Mouse (Mus musculus): ENCODE results near the gene Vmn2r104. TPM values are rescaled to one million over a fixed set of nuclear protein-coding genes. Genes with fewer than 3 reads are reported as not detected.

Vmn2r104 gene
- not detected in 2 replicates for polyA plus RNA-seq (2012; rRNA removed)

- TF ChIP-seq CTCF (IDR thresholded peaks at IDR 0.05; ENCODE audit: borderline replicate concordance, control insufficient read depth, extremely low read depth, insufficient read depth, low read length, poor library complexity) (no peak), POLR2A (IDR thresholded peaks at IDR 0.05; ENCODE audit: control insufficient read depth, extremely low read depth, insufficient read depth, low read length, poor library complexity) (no peak)
- Histone ChIP-seq H3K36me3 (ENCODE audit: control insufficient read depth, insufficient read depth, low read length) (no peaks in the 10 kb centered on the region), H3K27ac (ENCODE audit: control insufficient read depth, insufficient read depth, low read length) (no peak within 1 kb of the TSS), H3K27me3 (ENCODE audit: control insufficient read depth, insufficient read depth, low read length) (no peaks in the 10 kb centered on the region), H3K4me1 (replicated peaks; ENCODE audit: control insufficient read depth, insufficient read depth, low read length) (no peaks in the 10 kb centered on the region), H3K4me3 (ENCODE audit: control insufficient read depth, insufficient read depth, low read length) (no peak within 1 kb of the TSS)
- WGBS = 91% methylated on average over 1 of the region's 1 CpGs
- no peak for DNase-seq
These were observed at the start of gene Vmn2r104 for GRCm38 (mm10) chr17:20048236-20048635. Gene Vmn2r104, minus strand, starts transcription at chr17:20048336.

DNA sequence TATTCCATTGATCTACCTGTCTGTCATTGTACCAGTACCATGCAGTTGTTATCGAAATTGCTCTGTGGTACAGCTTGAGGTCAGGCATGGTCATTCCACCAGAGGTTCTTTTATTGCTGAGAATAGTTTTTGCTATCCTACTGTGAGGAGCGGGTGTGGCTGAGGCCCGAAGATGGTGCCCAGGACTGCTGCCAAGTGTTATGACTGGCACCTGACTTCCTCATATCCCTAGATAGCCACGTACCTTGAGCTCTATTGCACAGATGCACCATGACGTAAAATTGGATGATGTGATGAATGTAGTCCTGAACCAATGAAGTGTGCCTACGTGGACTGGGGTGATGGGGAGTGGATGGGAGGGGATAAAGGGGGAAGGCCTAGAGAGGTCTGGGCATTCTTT lies 26.0 kb upstream of the Vmn2r104 start:
- H3K27ac ChIP-seq (ENCODE audit: control insufficient read depth, insufficient read depth, low read length) = no peak overlapping the region
- H3K4me1 ChIP-seq (replicated peaks; ENCODE audit: control insufficient read depth, insufficient read depth, low read length) = no peaks in the 10 kb centered on the region
- no peak for DNase-seq
- 87% methylated on average over 6 of the region's 6 CpGs for WGBS
- H3K4me3 ChIP-seq (ENCODE audit: control insufficient read depth, insufficient read depth, low read length) = no peak overlapping the region
- no peak for TF ChIP-seq CTCF (IDR thresholded peaks at IDR 0.05; ENCODE audit: borderline replicate concordance, control insufficient read depth, extremely low read depth, insufficient read depth, low read length, poor library complexity)
- no peak for TF ChIP-seq POLR2A (IDR thresholded peaks at IDR 0.05; ENCODE audit: control insufficient read depth, extremely low read depth, insufficient read depth, low read length, poor library complexity)
- H3K36me3 ChIP-seq (ENCODE audit: control insufficient read depth, insufficient read depth, low read length) = no peaks in the 10 kb centered on the region
- H3K27me3 ChIP-seq (ENCODE audit: control insufficient read depth, insufficient read depth, low read length) = no peaks in the 10 kb centered on the region

DNA sequence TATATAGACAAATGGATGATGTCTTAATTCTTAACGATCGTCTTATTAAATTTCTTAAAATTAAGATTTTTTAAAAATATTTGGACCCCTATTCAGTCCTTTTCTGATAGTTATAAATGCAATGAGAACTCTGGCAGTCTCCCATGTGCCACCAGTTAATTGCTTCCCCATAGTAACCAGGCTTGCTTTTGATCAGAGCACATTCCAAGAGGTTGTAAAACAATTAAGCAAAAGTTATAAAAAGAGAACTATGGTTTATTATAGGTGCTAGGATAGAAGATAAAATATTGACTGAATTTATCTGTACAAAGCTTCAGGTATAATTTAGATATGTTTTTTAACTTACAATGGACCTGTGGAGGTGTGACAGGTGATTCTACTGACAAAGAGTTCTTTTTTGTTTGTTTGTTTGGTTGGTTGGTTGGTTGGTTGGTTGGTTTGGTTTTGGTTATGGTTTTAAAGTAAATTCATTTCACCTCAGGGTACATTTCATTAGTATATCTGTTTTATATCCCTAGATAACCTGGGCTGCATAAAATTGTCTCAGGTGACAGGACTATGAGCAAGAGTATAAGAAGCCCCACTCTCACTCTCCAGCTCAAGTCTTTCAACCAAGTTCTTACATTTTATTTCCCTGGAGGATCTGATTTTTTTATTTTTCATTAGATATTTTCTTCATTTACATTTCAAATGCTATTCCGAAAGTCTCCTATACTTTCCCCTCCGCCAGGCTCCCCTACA lies 23.7 kb upstream of the Vmn2r104 start:
- Histone ChIP-seq H3K4me3 (ENCODE audit: control insufficient read depth, insufficient read depth, low read length) (no peak overlapping the region), H3K36me3 (ENCODE audit: control insufficient read depth, insufficient read depth, low read length) (no peaks in the 10 kb centered on the region), H3K27me3 (ENCODE audit: control insufficient read depth, insufficient read depth, low read length) (no peaks in the 10 kb centered on the region), H3K4me1 (replicated peaks; ENCODE audit: control insufficient read depth, insufficient read depth, low read length) (no peaks in the 10 kb centered on the region), H3K27ac (ENCODE audit: control insufficient read depth, insufficient read depth, low read length) (no peak overlapping the region)
- no peak for DNase-seq
- 96% methylated on average over 4 of the region's 4 CpGs for WGBS
- TF ChIP-seq CTCF (IDR thresholded peaks at IDR 0.05; ENCODE audit: borderline replicate concordance, control insufficient read depth, extremely low read depth, insufficient read depth, low read length, poor library complexity) = no peak
- no peak for TF ChIP-seq POLR2A (IDR thresholded peaks at IDR 0.05; ENCODE audit: control insufficient read depth, extremely low read depth, insufficient read depth, low read length, poor library complexity)

Other genes with a start within 250 kb of the Vmn2r104 start
- gene Fpr-rs7, start 65.9 kb upstream of the Vmn2r104 start, polyA plus RNA-seq (2012; rRNA removed) = not detected in 2 replicates
- gene Fpr-rs6, start 134.8 kb upstream of the Vmn2r104 start, polyA plus RNA-seq (2012; rRNA removed) = not detected in 2 replicates
- not detected in 2 replicates for gene Vmn2r105, start 186.7 kb upstream of the Vmn2r104 start, polyA plus RNA-seq (2012; rRNA removed)
- gene Vmn2r106, start 237.2 kb upstream of the Vmn2r104 start, polyA plus RNA-seq (2012; rRNA removed) = not detected in 2 replicates